Mouse (Mus musculus): ENCODE data around the gene Cdc6. TPM values are rescaled to one million over a fixed set of nuclear protein-coding genes. Genes with fewer than 3 reads are reported as not detected.

Cdc6 gene
- total and polyA plus RNA-seq, 3 experiments = 56.9 to 104 (median 69.4) TPM

- DNase-seq (ENCODE audit: low read depth, low spot score) = no peak
- Histone ChIP-seq H3K79me2 (ENCODE audit: control insufficient read depth, insufficient read depth, low read length, poor library complexity) (peaks cover 9% of the 10 kb centered on the region), H3K27me3 (ENCODE audit: control insufficient read depth in 1 of 2, insufficient read depth in 2 of 2, low read length in 2 of 2) (no peaks in the 10 kb centered on the region), H3K36me3 (ENCODE audit: control insufficient read depth in 1 of 2, insufficient read depth in 2 of 2, low read length in 2 of 2) (peaks cover 0 to 4% of the 10 kb centered on the region in 2 experiments; a peak in 2 of 4 replicates), H3K9ac (ENCODE audit: control insufficient read depth, low read depth, low read length, poor library complexity, severe bottlenecking) (no peak overlapping the region), H3K4me3 (ENCODE audit: control insufficient read depth in 1 of 2, insufficient read depth in 1 of 2, low read depth in 2 of 2, low read length in 2 of 2) (no peak overlapping the region), H3K4me1 (ENCODE audit: control insufficient read depth in 1 of 2, insufficient read depth in 2 of 2, low read length in 2 of 2) (peaks cover 11 to 24% of the 10 kb centered on the region in 2 experiments; a peak in 3 of 4 replicates), H3K27ac (ENCODE audit: control insufficient read depth, low read depth, low read length) (no peak overlapping the region), H3K9me3 (replicated peaks; ENCODE audit: insufficient read depth, low read length) (no peaks in the 10 kb centered on the region)
- no peak for TF ChIP-seq SIN3A (IDR thresholded peaks at IDR 0.05; ENCODE audit: low read length)
- no peak for TF ChIP-seq MXI1 (IDR thresholded peaks at IDR 0.05; ENCODE audit: low read depth, low read length)
- no peak for TF ChIP-seq RAD21 (IDR thresholded peaks at IDR 0.05; ENCODE audit: low read depth, low read length)
- TF ChIP-seq MAX (IDR thresholded peaks at IDR 0.05; ENCODE audit: low read length) = no peak
- TF ChIP-seq JUND (IDR thresholded peaks at IDR 0.05; ENCODE audit: low read depth, low read length) = no peak
Observed at GRCm38 (mm10) chr11:98934367-98934766, 26.8 kb downstream of the Cdc6 start.

GRCm38 (mm10) chr11:98935123-98935522 is 27.5 kb downstream of the Cdc6 start:
- Histone ChIP-seq H3K9ac (ENCODE audit: control insufficient read depth, low read depth, low read length, poor library complexity, severe bottlenecking) (no peak overlapping the region), H3K4me1 (ENCODE audit: control insufficient read depth in 1 of 2, insufficient read depth in 2 of 2, low read length in 2 of 2) (peaks cover 11 to 24% of the 10 kb centered on the region in 2 experiments; a peak in 3 of 4 replicates), H3K27ac (ENCODE audit: control insufficient read depth, low read depth, low read length) (no peak overlapping the region), H3K9me3 (replicated peaks; ENCODE audit: insufficient read depth, low read length) (no peaks in the 10 kb centered on the region), H3K79me2 (ENCODE audit: control insufficient read depth, insufficient read depth, low read length, poor library complexity) (peaks cover 12% of the 10 kb centered on the region), H3K4me3 (ENCODE audit: control insufficient read depth in 1 of 2, insufficient read depth in 1 of 2, low read depth in 2 of 2, low read length in 2 of 2) (no peak overlapping the region), H3K27me3 (ENCODE audit: control insufficient read depth in 1 of 2, insufficient read depth in 2 of 2, low read length in 2 of 2) (no peaks in the 10 kb centered on the region), H3K36me3 (ENCODE audit: control insufficient read depth in 1 of 2, insufficient read depth in 2 of 2, low read length in 2 of 2) (peaks cover 0 to 4% of the 10 kb centered on the region in 2 experiments; a peak in 2 of 4 replicates)
- no peak for TF ChIP-seq TCF12 (IDR thresholded peaks at IDR 0.05; ENCODE audit: low read depth, low read length)
- no peak for TF ChIP-seq ZNF384 (IDR thresholded peaks at IDR 0.05; ENCODE audit: low read depth, low read length)
- TF ChIP-seq ETS1 (IDR thresholded peaks at IDR 0.05; ENCODE audit: low read depth, low read length) = no peak
- TF ChIP-seq POLR2AphosphoS5 (IDR thresholded peaks at IDR 0.05; ENCODE audit: borderline replicate concordance, low read depth, low read length) = no peak
- no peak for TF ChIP-seq CHD2 (IDR thresholded peaks at IDR 0.05; ENCODE audit: low read length)
- TF ChIP-seq MEF2A (IDR thresholded peaks at IDR 0.05; ENCODE audit: extremely low read depth, insufficient replicate concordance, low read depth, low read length, poor library complexity, severe bottlenecking) = no peak
- TF ChIP-seq GABPA (IDR thresholded peaks at IDR 0.05; ENCODE audit: low read depth, low read length) = no peak
- no peak for DNase-seq (ENCODE audit: low read depth, low spot score)

GRCm38 (mm10) chr11:98936170-98936569 is 28.6 kb downstream of the Cdc6 start:
- peaks cover 0 to 7% of the 10 kb centered on the region in 2 experiments; a peak in 2 of 4 replicates for H3K36me3 ChIP-seq (ENCODE audit: control insufficient read depth in 1 of 2, insufficient read depth in 2 of 2, low read length in 2 of 2)
- peaks cover 14% of the 10 kb centered on the region for H3K79me2 ChIP-seq (ENCODE audit: control insufficient read depth, insufficient read depth, low read length, poor library complexity)
- no peaks in the 10 kb centered on the region for H3K9me3 ChIP-seq (replicated peaks; ENCODE audit: insufficient read depth, low read length)
- TF ChIP-seq RCOR1 (IDR thresholded peaks at IDR 0.05; ENCODE audit: low read depth, low read length) = no peak
- no peak for TF ChIP-seq MAX (IDR thresholded peaks at IDR 0.05; ENCODE audit: low read length)
- no peak for TF ChIP-seq POLR2A (IDR thresholded peaks at IDR 0.05; ENCODE audit: control insufficient read depth in 1 of 2, insufficient read depth in 1 of 2, low read depth in 1 of 2, low read length in 2 of 2, poor library complexity in 1 of 2)
- no peak for TF ChIP-seq E2F4 (IDR thresholded peaks at IDR 0.05; ENCODE audit: borderline replicate concordance, low read depth, low read length)
- TF ChIP-seq MYC (IDR thresholded peaks at IDR 0.05; ENCODE audit: low read depth, low read length) = no peak
- no peak for TF ChIP-seq MAZ (IDR thresholded peaks at IDR 0.05; ENCODE audit: low read depth, low read length)
- no peak for TF ChIP-seq ZNF384 (IDR thresholded peaks at IDR 0.05; ENCODE audit: low read depth, low read length)
- no peak for TF ChIP-seq SIN3A (IDR thresholded peaks at IDR 0.05; ENCODE audit: low read length)
- H3K4me1 ChIP-seq (ENCODE audit: control insufficient read depth in 1 of 2, insufficient read depth in 2 of 2, low read length in 2 of 2) = peaks cover 15 to 32% of the 10 kb centered on the region in 2 experiments
- no peak overlapping the region for H3K4me3 ChIP-seq (ENCODE audit: control insufficient read depth in 1 of 2, insufficient read depth in 1 of 2, low read depth in 2 of 2, low read length in 2 of 2)
- no peak overlapping the region for H3K27ac ChIP-seq (ENCODE audit: control insufficient read depth, low read depth, low read length)
- no peak for DNase-seq (ENCODE audit: low read depth, low spot score)
- no peak overlapping the region for H3K9ac ChIP-seq (ENCODE audit: control insufficient read depth, low read depth, low read length, poor library complexity, severe bottlenecking)
- H3K27me3 ChIP-seq (ENCODE audit: control insufficient read depth in 1 of 2, insufficient read depth in 2 of 2, low read length in 2 of 2) = no peaks in the 10 kb centered on the region

Measured in MEL (cell line).